8 mouse cellular contexts compared by ENCODE assay signal in genomic region chr10:8804292-8804691, GRCm38 (mm10).
DNase-seq lines count a peak whose midpoint lies in the region; ATAC-seq and TF ChIP-seq lines count a peak whose summit lies in the region.

No protein-coding gene starts in this region.

- TF ChIP-seq EP300 in liver, postnatal 0 days (IDR thresholded peaks at IDR 0.05; ENCODE audit: low read depth) = no peak

- no peak for TF ChIP-seq CTCF in liver, postnatal 0 days (IDR thresholded peaks at IDR 0.05; ENCODE audit: low read depth)

- peak; percentile 32; the same call in 1 of the 2 replicates for ATAC-seq in liver, postnatal 0 days
- peak; percentile 30; the same call in 1 of the 2 replicates for ATAC-seq in forebrain, embryonic 15.5 days (replicated peaks)
- 0 out of 2 replicates have a peak, but pooled peaks have one; percentile 14 for ATAC-seq in intestine, embryonic 16.5 days
- ATAC-seq in limb, embryonic 12.5 days (ENCODE audit: insufficient number of reproducible peaks, insufficient read depth, low FRiP score, low TSS enrichment, low read depth) = no peak
- peak; percentile 82 for ATAC-seq in neural tube, embryonic 12.5 days (ENCODE audit: low FRiP score, low read depth)

- no peak overlapping the region for H3K4me2 ChIP-seq in liver, postnatal 0 days (ENCODE audit: low read depth, low read length)
- no peak overlapping the region for H3K4me2 ChIP-seq in forebrain, embryonic 15.5 days (replicated peaks)
- no peak overlapping the region for H3K4me2 ChIP-seq in intestine, embryonic 16.5 days (ENCODE audit: low read depth, low read length)
- H3K4me2 ChIP-seq in limb, embryonic 12.5 days = no peak overlapping the region
- H3K4me2 ChIP-seq in neural tube, embryonic 12.5 days (replicated peaks) = no peak overlapping the region

- no peaks in the 10 kb centered on the region for H3K9me3 ChIP-seq in liver, postnatal 0 days (ENCODE audit: low read length)
- no peaks in the 10 kb centered on the region for H3K9me3 ChIP-seq in forebrain, embryonic 15.5 days
- no peaks in the 10 kb centered on the region for H3K9me3 ChIP-seq in intestine, embryonic 16.5 days (ENCODE audit: control insufficient read depth, low read length)
- H3K9me3 ChIP-seq in limb, embryonic 12.5 days = peaks cover 2% of the 10 kb centered on the region; the same call in 1 of the 2 replicates
- H3K9me3 ChIP-seq in neural tube, embryonic 12.5 days = peaks cover 2% of the 10 kb centered on the region

- DNase-seq in liver, postnatal 0 days = peak; percentile 52
- DNase-seq in liver = no peak
- DNase-seq in spleen, postnatal 14 days (ENCODE audit: low spot score in 2 of 2) = no peak
- no peak for DNase-seq in urinary bladder, postnatal 4 days (ENCODE audit: low spot score in 2 of 2)

- no peaks in the 10 kb centered on the region; the same call in 1 of the 2 replicates for H3K36me3 ChIP-seq in liver, postnatal 0 days (replicated peaks; ENCODE audit: insufficient read depth, low read length)
- no peaks in the 10 kb centered on the region for H3K36me3 ChIP-seq in forebrain, embryonic 15.5 days
- 0 out of 2 replicates have a peak, but pooled peaks cover 2% of the 10 kb centered on the region for H3K36me3 ChIP-seq in intestine, embryonic 16.5 days (ENCODE audit: control insufficient read depth, insufficient read depth, low read length)
- H3K36me3 ChIP-seq in limb, embryonic 12.5 days = peaks cover 31% of the 10 kb centered on the region
- no peaks in the 10 kb centered on the region for H3K36me3 ChIP-seq in neural tube, embryonic 12.5 days

- H3K9ac ChIP-seq in liver, postnatal 0 days (replicated peaks) = no peak overlapping the region
- H3K9ac ChIP-seq in forebrain, embryonic 15.5 days (replicated peaks) = no peak overlapping the region
- H3K9ac ChIP-seq in intestine, embryonic 16.5 days (ENCODE audit: low read depth, low read length) = no peak overlapping the region
- no peak overlapping the region for H3K9ac ChIP-seq in limb, embryonic 12.5 days (replicated peaks)
- no peak overlapping the region for H3K9ac ChIP-seq in neural tube, embryonic 12.5 days

- no peaks in the 10 kb centered on the region; the same call in none of the 2 replicates for H3K4me1 ChIP-seq in liver, postnatal 0 days (ENCODE audit: insufficient read depth)
- H3K4me1 ChIP-seq in forebrain, embryonic 15.5 days = peaks cover 22% of the 10 kb centered on the region
- peaks cover 10% of the 10 kb centered on the region; the same call in 1 of the 2 replicates for H3K4me1 ChIP-seq in intestine, embryonic 16.5 days (ENCODE audit: control insufficient read depth, insufficient read depth, low read length)
- H3K4me1 ChIP-seq in limb, embryonic 12.5 days (replicated peaks) = peaks cover 37% of the 10 kb centered on the region
- peaks cover 29% of the 10 kb centered on the region for H3K4me1 ChIP-seq in neural tube, embryonic 12.5 days

- no peak overlapping the region for H3K4me3 ChIP-seq in liver, postnatal 0 days (ENCODE audit: low read depth, low read length)
- no peak overlapping the region for H3K4me3 ChIP-seq in forebrain, embryonic 15.5 days
- H3K4me3 ChIP-seq in intestine, embryonic 16.5 days (ENCODE audit: low read length) = no peak overlapping the region
- H3K4me3 ChIP-seq in limb, embryonic 12.5 days (replicated peaks) = no peak overlapping the region
- no peak overlapping the region for H3K4me3 ChIP-seq in neural tube, embryonic 12.5 days

- no peaks in the 10 kb centered on the region for H3K27me3 ChIP-seq in liver, postnatal 0 days (ENCODE audit: insufficient read depth, low read length)
- no peaks in the 10 kb centered on the region for H3K27me3 ChIP-seq in forebrain, embryonic 15.5 days
- no peaks in the 10 kb centered on the region for H3K27me3 ChIP-seq in intestine, embryonic 16.5 days (replicated peaks; ENCODE audit: control insufficient read depth, insufficient read depth, low read length)
- no peaks in the 10 kb centered on the region for H3K27me3 ChIP-seq in limb, embryonic 12.5 days
- H3K27me3 ChIP-seq in neural tube, embryonic 12.5 days (replicated peaks) = no peaks in the 10 kb centered on the region

- WGBS in liver, postnatal 0 days (ENCODE audit: insufficient replicate concordance) = 43% methylated on average over 8 of the region's 8 CpGs
- 38% methylated on average over 8 of the region's 8 CpGs for WGBS in forebrain, embryonic 15.5 days
- 36% methylated on average over 8 of the region's 8 CpGs for WGBS in intestine, embryonic 16.5 days
- 34% methylated on average over 8 of the region's 8 CpGs for WGBS in limb, embryonic 12.5 days
- 25% methylated on average over 8 of the region's 8 CpGs for WGBS in neural tube, embryonic 12.5 days

- H3K27ac ChIP-seq in liver, postnatal 0 days (ENCODE audit: low read depth) = 0 out of 2 replicates have a peak overlapping the region, but pooled peaks have one; percentile 22
- no peak overlapping the region for H3K27ac ChIP-seq in forebrain, embryonic 15.5 days (replicated peaks)
- H3K27ac ChIP-seq in intestine, embryonic 16.5 days (ENCODE audit: low read length) = no peak overlapping the region
- H3K27ac ChIP-seq in limb, embryonic 12.5 days = peak overlapping the region; percentile 31; the same call in 1 of the 2 replicates
- H3K27ac ChIP-seq in neural tube, embryonic 12.5 days = no peak overlapping the region

Comparison
In these comparisons a context has a peak if more than half of its experiments do, and no peak if none do; other contexts are left out.
1. H3K27ac ChIP-seq: peak in liver, postnatal 0 days (single experiment) and limb, embryonic 12.5 days (single experiment); none in forebrain, embryonic 15.5 days (single experiment), intestine, embryonic 16.5 days (single experiment) and neural tube, embryonic 12.5 days (single experiment).